Mouse (Mus musculus): ENCODE measurements around the gene Trabd2b. TPM values are rescaled to one million over a fixed set of nuclear protein-coding genes. Genes with fewer than 3 reads are reported as not detected.

Trabd2b gene
- polyA plus RNA-seq, 1 experiment = 0.63 TPM

- H3K27ac ChIP-seq (ENCODE audit: insufficient read depth, low read length) = no peak overlapping the region
- H3K27me3 ChIP-seq (ENCODE audit: control insufficient read depth, insufficient read depth, low read length, poor library complexity, severe bottlenecking) = no peaks in the 10 kb centered on the region; the same call in 1 of the 2 replicates
- no peaks in the 10 kb centered on the region for H3K36me3 ChIP-seq (ENCODE audit: control insufficient read depth, insufficient read depth, low read length, poor library complexity, severe bottlenecking)
- no peaks in the 10 kb centered on the region for H3K4me1 ChIP-seq (ENCODE audit: control insufficient read depth, insufficient read depth, low read length)
- no peak for TF ChIP-seq EP300 (IDR thresholded peaks at IDR 0.05; ENCODE audit: insufficient read depth, low read depth, low read length)
- TF ChIP-seq CTCF (IDR thresholded peaks at IDR 0.05; ENCODE audit: low read depth, low read length) = no peak
- no peak for TF ChIP-seq POLR2A (IDR thresholded peaks at IDR 0.05; ENCODE audit: insufficient read depth, low read length)
- H3K9me3 ChIP-seq (replicated peaks; ENCODE audit: control insufficient read depth, insufficient read depth, low read length, poor library complexity, severe bottlenecking) = no peaks in the 10 kb centered on the region
- H3K9ac ChIP-seq (ENCODE audit: low read depth, poor library complexity, severe bottlenecking) = no peak overlapping the region
- H3K4me3 ChIP-seq (ENCODE audit: low read depth, low read length) = no peak overlapping the region
Observed at GRCm38 (mm10) chr4:114550471-114551156, 144.1 kb downstream of the Trabd2b start.

GRCm38 (mm10) chr4:114556880-114557279, 150.4 kb downstream of the Trabd2b start:
- TF ChIP-seq EP300 (IDR thresholded peaks at IDR 0.05; ENCODE audit: insufficient read depth, low read depth, low read length) = no peak
- no peak for TF ChIP-seq CTCF (IDR thresholded peaks at IDR 0.05; ENCODE audit: low read depth, low read length)
- no peak for TF ChIP-seq POLR2A (IDR thresholded peaks at IDR 0.05; ENCODE audit: insufficient read depth, low read length)
- no peak overlapping the region for H3K27ac ChIP-seq (ENCODE audit: insufficient read depth, low read length)
- H3K27me3 ChIP-seq (ENCODE audit: control insufficient read depth, insufficient read depth, low read length, poor library complexity, severe bottlenecking) = no peaks in the 10 kb centered on the region
- H3K36me3 ChIP-seq (ENCODE audit: control insufficient read depth, insufficient read depth, low read length, poor library complexity, severe bottlenecking) = no peaks in the 10 kb centered on the region
- no peaks in the 10 kb centered on the region for H3K4me1 ChIP-seq (ENCODE audit: control insufficient read depth, insufficient read depth, low read length)
- no peaks in the 10 kb centered on the region for H3K9me3 ChIP-seq (replicated peaks; ENCODE audit: control insufficient read depth, insufficient read depth, low read length, poor library complexity, severe bottlenecking)
- H3K4me3 ChIP-seq (ENCODE audit: low read depth, low read length) = no peak overlapping the region
- no peak overlapping the region for H3K9ac ChIP-seq (ENCODE audit: low read depth, poor library complexity, severe bottlenecking)

GRCm38 (mm10) chr4:114557731-114558130, 151.2 kb downstream of the Trabd2b start:
- Histone ChIP-seq H3K9me3 (replicated peaks; ENCODE audit: control insufficient read depth, insufficient read depth, low read length, poor library complexity, severe bottlenecking) (no peaks in the 10 kb centered on the region), H3K4me3 (ENCODE audit: low read depth, low read length) (no peak overlapping the region), H3K36me3 (ENCODE audit: control insufficient read depth, insufficient read depth, low read length, poor library complexity, severe bottlenecking) (no peaks in the 10 kb centered on the region), H3K27ac (ENCODE audit: insufficient read depth, low read length) (no peak overlapping the region), H3K4me1 (ENCODE audit: control insufficient read depth, insufficient read depth, low read length) (no peaks in the 10 kb centered on the region), H3K27me3 (ENCODE audit: control insufficient read depth, insufficient read depth, low read length, poor library complexity, severe bottlenecking) (no peaks in the 10 kb centered on the region), H3K9ac (ENCODE audit: low read depth, poor library complexity, severe bottlenecking) (no peak overlapping the region)
- TF ChIP-seq POLR2A (IDR thresholded peaks at IDR 0.05; ENCODE audit: insufficient read depth, low read length) (no peak), CTCF (IDR thresholded peaks at IDR 0.05; ENCODE audit: low read depth, low read length) (no peak), EP300 (IDR thresholded peaks at IDR 0.05; ENCODE audit: insufficient read depth, low read depth, low read length) (no peak)

GRCm38 (mm10) chr4:114558487-114558886, 152.0 kb downstream of the Trabd2b start:
- no peaks in the 10 kb centered on the region for H3K36me3 ChIP-seq (ENCODE audit: control insufficient read depth, insufficient read depth, low read length, poor library complexity, severe bottlenecking)
- H3K9ac ChIP-seq (ENCODE audit: low read depth, poor library complexity, severe bottlenecking) = no peak overlapping the region
- no peak overlapping the region for H3K4me3 ChIP-seq (ENCODE audit: low read depth, low read length)
- H3K9me3 ChIP-seq (replicated peaks; ENCODE audit: control insufficient read depth, insufficient read depth, low read length, poor library complexity, severe bottlenecking) = no peaks in the 10 kb centered on the region
- H3K4me1 ChIP-seq (ENCODE audit: control insufficient read depth, insufficient read depth, low read length) = no peaks in the 10 kb centered on the region
- TF ChIP-seq EP300 (IDR thresholded peaks at IDR 0.05; ENCODE audit: insufficient read depth, low read depth, low read length) (no peak), CTCF (IDR thresholded peaks at IDR 0.05; ENCODE audit: low read depth, low read length) (no peak), POLR2A (IDR thresholded peaks at IDR 0.05; ENCODE audit: insufficient read depth, low read length) (no peak)
- no peak overlapping the region for H3K27ac ChIP-seq (ENCODE audit: insufficient read depth, low read length)
- no peaks in the 10 kb centered on the region for H3K27me3 ChIP-seq (ENCODE audit: control insufficient read depth, insufficient read depth, low read length, poor library complexity, severe bottlenecking)

- TF ChIP-seq EP300 (IDR thresholded peaks at IDR 0.05; ENCODE audit: insufficient read depth, low read depth, low read length) = no peak
- no peak for TF ChIP-seq POLR2A (IDR thresholded peaks at IDR 0.05; ENCODE audit: insufficient read depth, low read length)
- no peak for TF ChIP-seq CTCF (IDR thresholded peaks at IDR 0.05; ENCODE audit: low read depth, low read length)
- Histone ChIP-seq H3K9me3 (replicated peaks; ENCODE audit: control insufficient read depth, insufficient read depth, low read length, poor library complexity, severe bottlenecking) (no peaks in the 10 kb centered on the region), H3K36me3 (ENCODE audit: control insufficient read depth, insufficient read depth, low read length, poor library complexity, severe bottlenecking) (no peaks in the 10 kb centered on the region), H3K4me3 (ENCODE audit: low read depth, low read length) (no peak overlapping the region), H3K4me1 (ENCODE audit: control insufficient read depth, insufficient read depth, low read length) (no peaks in the 10 kb centered on the region), H3K27ac (ENCODE audit: insufficient read depth, low read length) (no peak overlapping the region), H3K9ac (ENCODE audit: low read depth, poor library complexity, severe bottlenecking) (no peak overlapping the region), H3K27me3 (ENCODE audit: control insufficient read depth, insufficient read depth, low read length, poor library complexity, severe bottlenecking) (no peaks in the 10 kb centered on the region)
Observed at GRCm38 (mm10) chr4:114560638-114561216, 154.2 kb downstream of the Trabd2b start.

GRCm38 (mm10) chr4:114564131-114564695, 157.7 kb downstream of the Trabd2b start:
- no peak overlapping the region for H3K4me3 ChIP-seq (ENCODE audit: low read depth, low read length)
- no peaks in the 10 kb centered on the region for H3K27me3 ChIP-seq (ENCODE audit: control insufficient read depth, insufficient read depth, low read length, poor library complexity, severe bottlenecking)
- H3K36me3 ChIP-seq (ENCODE audit: control insufficient read depth, insufficient read depth, low read length, poor library complexity, severe bottlenecking) = no peaks in the 10 kb centered on the region
- no peak overlapping the region for H3K9ac ChIP-seq (ENCODE audit: low read depth, poor library complexity, severe bottlenecking)
- no peak overlapping the region for H3K27ac ChIP-seq (ENCODE audit: insufficient read depth, low read length)
- no peak for TF ChIP-seq CTCF (IDR thresholded peaks at IDR 0.05; ENCODE audit: low read depth, low read length)
- no peak for TF ChIP-seq POLR2A (IDR thresholded peaks at IDR 0.05; ENCODE audit: insufficient read depth, low read length)
- TF ChIP-seq EP300 (IDR thresholded peaks at IDR 0.05; ENCODE audit: insufficient read depth, low read depth, low read length) = no peak
- H3K4me1 ChIP-seq (ENCODE audit: control insufficient read depth, insufficient read depth, low read length) = no peaks in the 10 kb centered on the region
- no peaks in the 10 kb centered on the region for H3K9me3 ChIP-seq (replicated peaks; ENCODE audit: control insufficient read depth, insufficient read depth, low read length, poor library complexity, severe bottlenecking)

Data from ES-Bruce4 (cell line).